Mouse (Mus musculus) heart, postnatal 0 days (tissue): ENCODE measurements around the gene Efhc1.

Source experiments
- CTCF ChIP-seq: IDR thresholded peaks from 2 replicates; pipeline ENCODE4 v1.5.1; 2016; ENCODE audit warnings: antibody characterized with exemption, control low read depth, low read depth
- EP300 ChIP-seq: IDR thresholded peaks from 2 replicates; pipeline ENCODE4 v1.6.1; 2016; ENCODE audit warnings: antibody characterized with exemption, low read depth

GRCm38 (mm10) chr1:21031650-21032049, 80.2 kb downstream of the Efhc1 start:
- TF ChIP-seq EP300 (no peak), CTCF (no peak)
